Mouse (Mus musculus) urinary bladder, postnatal 0 days (tissue): ENCODE measurements around the gene Zkscan16. TPM values are rescaled to one million over a fixed set of nuclear protein-coding genes. Genes with fewer than 3 reads are reported as not detected.

Experiments used
- polyA plus RNA-seq: library from polyadenylated mRNA; unstranded; fragments of >200 nt; fragmentation: Nextera tagmentation; extraction: Ambion mirVana; gene quantifications from 2 replicates; pipeline ENCODE4 v1.2.1, GENCODE M21; 2015

The Zkscan16 gene
- not detected in 2 replicates for polyA plus RNA-seq

GRCm38 (mm10) chr4:58943420-58944205 is at the start of gene Zkscan16:
Gene Zkscan16, plus strand, starts transcription at chr4:58943628.

GRCm38 (mm10) chr4:58912629-58913335 is 30.6 kb upstream of the Zkscan16 start, which contains the start of gene Ecpas:
Gene Ecpas, minus strand, starts transcription at chr4:58912749.

GRCm38 (mm10) chr4:58986540-58987190 is 43.2 kb downstream of the Zkscan16 start, which contains the start of gene Ptgr1:
Gene Ptgr1, minus strand, starts transcription at chr4:58987119.

GRCm38 (mm10) chr4:58994762-58995161 is 51.3 kb downstream of the Zkscan16 start, which contains the start of gene Dnajc25:
Gene Dnajc25, plus strand, starts transcription at chr4:58995062.

GRCm38 (mm10) chr4:59002948-59003805 is 59.7 kb downstream of the Zkscan16 start, which contains the start of gene Gm20503:
Gene Gm20503, plus strand, starts transcription at chr4:59003210.

Other genes with a start within 250 kb of the Zkscan16 start
- not detected in 2 replicates for gene Olfr267, start 155.9 kb upstream of the Zkscan16 start, polyA plus RNA-seq
- gene Ecpas, start 30.9 kb upstream of the Zkscan16 start, polyA plus RNA-seq, result 14.0 and 17.4 TPM in 2 replicates
- 129 and 146 TPM in 2 replicates for gene Ptgr1, start 43.5 kb downstream of the Zkscan16 start, polyA plus RNA-seq
- gene Dnajc25, start 51.4 kb downstream of the Zkscan16 start, polyA plus RNA-seq, result 16.7 and 18.5 TPM in 2 replicates
- gene Gm20503, start 59.6 kb downstream of the Zkscan16 start, polyA plus RNA-seq, result 19.8 TPM in 2 replicates
- 104 and 122 TPM in 2 replicates for gene Gng10, start 91.5 kb downstream of the Zkscan16 start, polyA plus RNA-seq
- gene AI481877, start 195.4 kb downstream of the Zkscan16 start, polyA plus RNA-seq, result not detected in 2 replicates
- 9.1 and 11.1 TPM in 2 replicates for gene Ugcg, start 245.6 kb downstream of the Zkscan16 start, polyA plus RNA-seq